In genomic region chr14:54360577-54361340, GRCm38 (mm10) we compare ENCODE assay signal across 8 mouse cellular contexts. TPM values are rescaled to one million over a fixed set of nuclear protein-coding genes. Genes with fewer than 3 reads are reported as not detected.
DNase-seq lines count a peak whose midpoint lies in the region; ATAC-seq and TF ChIP-seq lines count a peak whose summit lies in the region.

Oxa1l (plus strand) TSS chr14:54360834.

- peak within 1 kb of the TSS; percentile 81 to 100 (median 97) for H3K4me3 ChIP-seq in CH12.LX (replicated peaks in 1 of 3; ENCODE audit: low read depth in 2 of 3, low read length in 2 of 3, poor library complexity in 1 of 3)
- H3K4me3 ChIP-seq in forebrain, embryonic 12.5 days (replicated peaks) = peak within 1 kb of the TSS; percentile 91
- peak within 1 kb of the TSS; percentile 93 for H3K4me3 ChIP-seq in heart, postnatal 0 days (ENCODE audit: low read depth, low read length)
- peak within 1 kb of the TSS; percentile 83 for H3K4me3 ChIP-seq in liver, embryonic 16.5 days (ENCODE audit: low read depth, low read length)
- peak within 1 kb of the TSS; percentile 85 for H3K4me3 ChIP-seq in neural tube, embryonic 13.5 days
- peak within 1 kb of the TSS; percentile 94 for H3K4me3 ChIP-seq in testis, adult 2 months (ENCODE audit: control insufficient read depth, low read depth, low read length)

- peaks cover 1% of the 10 kb centered on the region for H3K9me3 ChIP-seq in CH12.LX (replicated peaks; ENCODE audit: low read length)
- H3K9me3 ChIP-seq in forebrain, embryonic 12.5 days = no peaks in the 10 kb centered on the region
- H3K9me3 ChIP-seq in heart, postnatal 0 days (replicated peaks; ENCODE audit: control insufficient read depth, low read length) = no peaks in the 10 kb centered on the region
- no peaks in the 10 kb centered on the region for H3K9me3 ChIP-seq in liver, embryonic 16.5 days (replicated peaks; ENCODE audit: control insufficient read depth, low read length)
- 0 out of 2 replicates have a peak, but pooled peaks cover 3% of the 10 kb centered on the region for H3K9me3 ChIP-seq in neural tube, embryonic 13.5 days

- no peak; the same call in 1 of the 2 replicates for TF ChIP-seq RAD21 in CH12.LX (IDR thresholded peaks at IDR 0.05; ENCODE audit: low read depth, low read length)

- peaks cover 21% of the 10 kb centered on the region for H3K79me2 ChIP-seq in CH12.LX (replicated peaks; ENCODE audit: control insufficient read depth, extremely low read depth, insufficient read depth, poor library complexity, severe bottlenecking)

- dilution Hi-C loops in CH12.LX (cut with MboI; ENCODE audit: extremely low pct_ligation_motif_present, extremely low pct_unique_long_range_greater_than_20kb, low sequenced_read_pairs) = no loop called here

- peak in 1 of 2 experiments; percentile 28; a peak in 1 of 4 replicates for TF ChIP-seq CTCF in CH12.LX (conservative IDR thresholded peaks at IDR 0.05 in 1 of 2, IDR thresholded peaks at IDR 0.05 in 1 of 2; ENCODE audit: low read depth in 2 of 2, low read length in 2 of 2)
- TF ChIP-seq CTCF in heart, postnatal 0 days (IDR thresholded peaks at IDR 0.05; ENCODE audit: low read depth) = peak; percentile 13
- no peak for TF ChIP-seq CTCF in testis, adult 2 months (IDR thresholded peaks at IDR 0.05; ENCODE audit: control insufficient read depth, insufficient read depth, insufficient replicate concordance, low read depth, low read length)

- peak; percentile 91 for TF ChIP-seq POLR2A in CH12.LX (IDR thresholded peaks at IDR 0.05; ENCODE audit: low read depth, low read length)
- peak; percentile 88 for TF ChIP-seq POLR2A in testis, adult 2 months (IDR thresholded peaks at IDR 0.05; ENCODE audit: control insufficient read depth, low read depth, low read length)

- H3K9ac ChIP-seq in CH12.LX (ENCODE audit: insufficient read depth, low read depth) = peak within 1 kb of the TSS; percentile 87
- H3K9ac ChIP-seq in forebrain, embryonic 12.5 days = peak within 1 kb of the TSS; percentile 92
- peak within 1 kb of the TSS; percentile 92 for H3K9ac ChIP-seq in heart, postnatal 0 days (replicated peaks; ENCODE audit: low read depth, low read length)
- H3K9ac ChIP-seq in liver, embryonic 16.5 days (ENCODE audit: low read depth, low read length) = peak within 1 kb of the TSS; percentile 91
- H3K9ac ChIP-seq in neural tube, embryonic 13.5 days = peak within 1 kb of the TSS; percentile 92

- DNase-seq in CH12.LX (ENCODE audit: extremely low read depth) = peak; percentile 96
- peak; percentile 90 for DNase-seq in c-Kit-positive CD71-positive TER-119-negative erythroid progenitor cells, embryonic 14.5 days (ENCODE audit: low read depth)
- peak; percentile 96 for DNase-seq in heart, postnatal 0 days (ENCODE audit: low spot score)
- peak; percentile 97 for DNase-seq in kidney, postnatal 4 days

- ATAC-seq in forebrain, embryonic 12.5 days (ENCODE audit: low FRiP score) = peak; percentile 91
- peak; percentile 88 for ATAC-seq in heart, postnatal 0 days (ENCODE audit: insufficient read depth, low read depth)
- peak; percentile 82 for ATAC-seq in liver, embryonic 16.5 days (ENCODE audit: low read depth)
- ATAC-seq in neural tube, embryonic 13.5 days (ENCODE audit: low read depth) = peak; percentile 94

- peak within 1 kb of the TSS; percentile 96 for H3K4me2 ChIP-seq in CH12.LX (ENCODE audit: insufficient read depth, low read depth, poor library complexity, severe bottlenecking)
- H3K4me2 ChIP-seq in forebrain, embryonic 12.5 days = peak within 1 kb of the TSS; percentile 79
- peak within 1 kb of the TSS; percentile 73 for H3K4me2 ChIP-seq in heart, postnatal 0 days (ENCODE audit: low read depth, low read length)
- peak within 1 kb of the TSS; percentile 92 for H3K4me2 ChIP-seq in liver, embryonic 16.5 days (ENCODE audit: low read depth, low read length)
- peak within 1 kb of the TSS; percentile 81 for H3K4me2 ChIP-seq in neural tube, embryonic 13.5 days

- in situ Hi-C loops in CH12.LX (cut with MboI; ENCODE audit: low pct_ligation_motif_present, low pct_unique_long_range_greater_than_20kb, low sequenced_read_pairs) = no loop called here

- peak within 1 kb of the TSS; percentile 72 for H3K27ac ChIP-seq in CH12.LX (ENCODE audit: insufficient read depth, low read depth)
- H3K27ac ChIP-seq in forebrain, embryonic 12.5 days = peak within 1 kb of the TSS; percentile 82
- H3K27ac ChIP-seq in heart, postnatal 0 days (ENCODE audit: low read depth) = peak within 1 kb of the TSS; percentile 93
- peak within 1 kb of the TSS; percentile 54 for H3K27ac ChIP-seq in liver, embryonic 16.5 days (ENCODE audit: low read length)
- peak within 1 kb of the TSS; percentile 88 for H3K27ac ChIP-seq in neural tube, embryonic 13.5 days (replicated peaks)
- H3K27ac ChIP-seq in testis, adult 2 months (ENCODE audit: control insufficient read depth, insufficient read depth, low read depth, low read length) = peak within 1 kb of the TSS; percentile 91

- under 1% methylated on average over 48 of the region's 48 CpGs for WGBS in forebrain, embryonic 12.5 days
- WGBS in heart, postnatal 0 days = under 1% methylated on average over 48 of the region's 48 CpGs
- WGBS in liver, embryonic 16.5 days (ENCODE audit: insufficient replicate concordance) = under 1% methylated on average over 48 of the region's 48 CpGs
- WGBS in neural tube, embryonic 13.5 days = under 1% methylated on average over 48 of the region's 48 CpGs

- TF ChIP-seq EP300 in CH12.LX (IDR thresholded peaks at IDR 0.05; ENCODE audit: low read length) = no peak
- TF ChIP-seq EP300 in heart, postnatal 0 days (IDR thresholded peaks at IDR 0.05; ENCODE audit: low read depth) = 0 out of 2 replicates have a peak, but pooled peaks have one; percentile 25

- peaks cover 2 to 16% of the 10 kb centered on the region in 2 experiments; a peak in 1 of 4 replicates for H3K4me1 ChIP-seq in CH12.LX (ENCODE audit: control insufficient read depth in 1 of 2, insufficient read depth in 2 of 2)
- peaks cover 15% of the 10 kb centered on the region for H3K4me1 ChIP-seq in forebrain, embryonic 12.5 days
- H3K4me1 ChIP-seq in heart, postnatal 0 days (ENCODE audit: control insufficient read depth, insufficient read depth) = 0 out of 2 replicates have a peak, but pooled peaks cover 4% of the 10 kb centered on the region
- H3K4me1 ChIP-seq in liver, embryonic 16.5 days (ENCODE audit: control insufficient read depth, low read depth, low read length) = peaks cover 7% of the 10 kb centered on the region
- peaks cover 21% of the 10 kb centered on the region for H3K4me1 ChIP-seq in neural tube, embryonic 13.5 days (replicated peaks)
- H3K4me1 ChIP-seq in testis, adult 2 months (ENCODE audit: control insufficient read depth, insufficient read depth, low read length) = no peaks in the 10 kb centered on the region

- H3K36me3 ChIP-seq in CH12.LX (replicated peaks in 1 of 2; ENCODE audit: control insufficient read depth in 1 of 2, insufficient read depth in 1 of 2, low read length in 1 of 2) = peaks cover 13 to 30% of the 10 kb centered on the region in 2 experiments
- peaks cover 27% of the 10 kb centered on the region for H3K36me3 ChIP-seq in forebrain, embryonic 12.5 days (replicated peaks)
- peaks cover 22% of the 10 kb centered on the region for H3K36me3 ChIP-seq in heart, postnatal 0 days (replicated peaks; ENCODE audit: control insufficient read depth, insufficient read depth, low read length)
- H3K36me3 ChIP-seq in liver, embryonic 16.5 days (ENCODE audit: control insufficient read depth, insufficient read depth) = no peaks in the 10 kb centered on the region
- peaks cover 30% of the 10 kb centered on the region for H3K36me3 ChIP-seq in neural tube, embryonic 13.5 days
- H3K36me3 ChIP-seq in testis, adult 2 months (ENCODE audit: control insufficient read depth, insufficient read depth, low read length) = no peaks in the 10 kb centered on the region

- H3K27me3 ChIP-seq in CH12.LX (replicated peaks) = no peaks in the 10 kb centered on the region
- H3K27me3 ChIP-seq in forebrain, embryonic 12.5 days = no peaks in the 10 kb centered on the region
- no peaks in the 10 kb centered on the region for H3K27me3 ChIP-seq in heart, postnatal 0 days (ENCODE audit: control insufficient read depth, insufficient read depth, low read length)
- H3K27me3 ChIP-seq in liver, embryonic 16.5 days (ENCODE audit: control insufficient read depth, insufficient read depth, low read depth, low read length) = no peaks in the 10 kb centered on the region
- no peaks in the 10 kb centered on the region for H3K27me3 ChIP-seq in neural tube, embryonic 13.5 days
- no peaks in the 10 kb centered on the region for H3K27me3 ChIP-seq in testis, adult 2 months (ENCODE audit: control insufficient read depth, insufficient read depth, low read length)

TF ChIP-seq in CH12.LX, 34 proteins besides CTCF, POLR2A, EP300 and RAD21 (continues in another document):
- no peak for TF ChIP-seq ZKSCAN1 (IDR thresholded peaks at IDR 0.05; ENCODE audit: borderline replicate concordance, low read depth, low read length)
- peak; percentile 84 for TF ChIP-seq ELF1 (IDR thresholded peaks at IDR 0.05; ENCODE audit: low read depth, low read length)
- no peak for TF ChIP-seq MAZ (IDR thresholded peaks at IDR 0.05; ENCODE audit: low read depth, low read length)
- TF ChIP-seq IRF4 (IDR thresholded peaks at IDR 0.05; ENCODE audit: low read depth, low read length) = peak; percentile 61; the same call in 1 of the 2 replicates
- no peak for TF ChIP-seq PAX5 (IDR thresholded peaks at IDR 0.05; ENCODE audit: low read length)
- TF ChIP-seq ETS1 (conservative IDR thresholded peaks at IDR 0.05; ENCODE audit: low read depth, low read length) = no peak
- TF ChIP-seq CHD1 (IDR thresholded peaks at IDR 0.05; ENCODE audit: low read depth, low read length) = 0 out of 2 replicates have a peak, but pooled peaks have one; percentile 20
- TF ChIP-seq SMC3 (IDR thresholded peaks at IDR 0.05; ENCODE audit: low read depth, low read length) = no peak
- TF ChIP-seq ZNF384 (IDR thresholded peaks at IDR 0.05; ENCODE audit: low read depth, low read length) = peak; percentile 88
- TF ChIP-seq ZC3H11A (IDR thresholded peaks at IDR 0.05; ENCODE audit: low read depth, low read length) = no peak
- peak; percentile 65; the same call in 1 of the 2 replicates for TF ChIP-seq MYC (IDR thresholded peaks at IDR 0.05; ENCODE audit: low read depth, low read length)
- no peak for TF ChIP-seq USF2 (conservative IDR thresholded peaks at IDR 0.05; ENCODE audit: low read depth, low read length)

RNA-seq across cellular contexts. Expression of gene Oxa1l, which starts in this region (rescaled TPM):
- total RNA-seq in CH12.LX (2012; rRNA removed) (37.3 and 38.8 TPM in 2 replicates), CH12.LX (2014; rRNA removed) (34.6 and 34.7 TPM in 2 replicates)
- 88.9 and 111 TPM in 2 replicates for polyA plus RNA-seq in CH12.LX (2012; ENCODE audit: insufficient read length, low read depth)
- polyA plus RNA-seq in forebrain, embryonic 12.5 days (2016; fragmentation: Nextera tagmentation; extraction: Ambion mirVana) = 42.6 and 52.9 TPM in 2 replicates
- 136 and 152 TPM in 2 replicates for total RNA-seq in heart, postnatal 0 days (2014; rRNA removed; ENCODE audit: low replicate concordance)
- polyA plus RNA-seq in heart, postnatal 0 days (2015; fragmentation: Nextera tagmentation; extraction: Ambion mirVana) = 99.3 and 109 TPM in 2 replicates
- polyA plus RNA-seq in liver, embryonic 16.5 days (2015; fragmentation: Nextera tagmentation; extraction: Ambion mirVana) = 15.9 and 17.9 TPM in 2 replicates
- polyA plus RNA-seq in neural tube, embryonic 13.5 days (2015; fragmentation: Nextera tagmentation; extraction: Ambion mirVana) = 52.6 and 53.1 TPM in 2 replicates
- polyA plus RNA-seq in testis, adult 2 months (2012; rRNA removed) = 28.0 and 28.6 TPM in 2 replicates

Comparison
In these comparisons a context has a peak if more than half of its experiments do, and no peak if none do; other contexts are left out.
1. Peak in every context shown above with its lines: DNase-seq, ATAC-seq, H3K4me3 ChIP-seq and H3K27ac ChIP-seq.